Mouse (Mus musculus): ENCODE results near the gene Gsx2. TPM values are rescaled to one million over a fixed set of nuclear protein-coding genes. Genes with fewer than 3 reads are reported as not detected.

Gsx2 gene
- polyA plus RNA-seq, 1 experiment from 2014 or later = 0.59 TPM

DNA sequence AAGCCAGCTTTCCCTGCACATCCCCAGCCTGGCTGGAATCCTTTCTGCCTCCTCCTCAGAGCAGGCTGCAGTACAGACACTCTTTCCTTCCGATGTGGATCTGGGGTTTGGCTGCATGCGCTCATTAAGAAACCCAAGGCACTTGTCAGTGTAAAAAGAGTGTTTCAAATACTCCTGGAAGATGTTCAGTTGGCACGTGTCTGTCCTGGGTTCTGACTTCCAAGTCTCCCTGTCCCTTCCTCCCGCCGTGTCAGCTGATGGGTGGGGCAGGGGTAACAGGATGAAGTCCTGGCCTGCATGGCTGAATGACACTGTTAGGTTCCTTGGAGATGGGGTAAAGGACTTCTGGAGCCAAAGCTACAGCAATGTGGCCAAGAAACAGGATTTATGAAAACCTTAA lies 46.2 kb downstream of the Gsx2 start:
- no peaks in the 10 kb centered on the region for H3K4me1 ChIP-seq
- no peak overlapping the region for H3K4me2 ChIP-seq (replicated peaks)
- H3K9me3 ChIP-seq = no peaks in the 10 kb centered on the region
- no peak overlapping the region for H3K4me3 ChIP-seq
- no peak overlapping the region for H3K9ac ChIP-seq
- no peak for ATAC-seq (ENCODE audit: insufficient number of reproducible peaks, insufficient read depth, low FRiP score, low TSS enrichment)
- no peak overlapping the region for H3K27ac ChIP-seq
- no peaks in the 10 kb centered on the region for H3K27me3 ChIP-seq
- WGBS = 42% methylated on average over 5 of the region's 5 CpGs
- no peaks in the 10 kb centered on the region for H3K36me3 ChIP-seq

Other genes with a start within 250 kb of the Gsx2 start
- 50.1 and 51.8 TPM in 2 replicates for gene Chic2, start 30.8 kb upstream of the Gsx2 start, polyA plus RNA-seq (2016; fragmentation: Nextera tagmentation; extraction: Ambion mirVana)
- 125 and 127 TPM in 2 replicates for gene Pdgfra, start 76.7 kb downstream of the Gsx2 start, polyA plus RNA-seq (2016; fragmentation: Nextera tagmentation; extraction: Ambion mirVana)